In the genomic region with DNA sequence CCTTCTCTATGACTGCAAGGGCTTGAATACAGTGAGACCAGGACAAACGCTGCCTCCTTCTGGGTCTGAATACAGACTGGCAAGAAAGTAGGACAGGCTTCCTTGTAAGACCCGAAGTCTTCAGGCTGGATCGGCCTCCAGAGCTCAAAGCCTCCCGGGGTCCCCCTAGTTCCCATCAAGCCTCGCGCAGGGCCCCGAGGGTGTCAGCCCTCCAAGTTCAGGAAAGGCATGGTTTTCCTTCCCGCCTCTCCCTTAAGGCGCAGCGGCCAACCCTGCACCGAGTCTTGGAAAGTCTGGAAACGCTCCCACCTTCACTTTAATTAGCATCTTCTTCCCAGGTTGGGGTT, we compare ENCODE assay signal across 8 mouse cellular contexts. TPM values are rescaled to one million over a fixed set of nuclear protein-coding genes. Genes with fewer than 3 reads are reported as not detected.
A peak's percentile ranks its signal among the peaks of the same experiment; 100 is the strongest.
DNase-seq lines count a peak whose midpoint lies in the region; ATAC-seq and TF ChIP-seq lines count a peak whose summit lies in the region.

No protein-coding gene starts in this region.

- peak overlapping the region; percentile 94 for H3K27ac ChIP-seq in liver, adult 2 months (replicated peaks; ENCODE audit: insufficient read depth, low read depth, low read length)
- peak overlapping the region; percentile 70 for H3K27ac ChIP-seq in embryonic facial prominence, embryonic 11.5 days (replicated peaks; ENCODE audit: low read depth, low read length)
- peak overlapping the region; percentile 94 for H3K27ac ChIP-seq in hindbrain, embryonic 16.5 days (ENCODE audit: low read depth, low read length)
- peak overlapping the region; percentile 90 for H3K27ac ChIP-seq in midbrain, embryonic 16.5 days (ENCODE audit: low read length)

- peak overlapping the region; percentile 78 for H3K4me3 ChIP-seq in liver, adult 2 months (ENCODE audit: insufficient read depth, low read depth, low read length)
- H3K4me3 ChIP-seq in embryonic facial prominence, embryonic 11.5 days (ENCODE audit: low read depth, low read length), result peak overlapping the region; percentile 70
- H3K4me3 ChIP-seq in hindbrain, embryonic 16.5 days (ENCODE audit: low read length), result peak overlapping the region; percentile 76
- H3K4me3 ChIP-seq in midbrain, embryonic 16.5 days (ENCODE audit: low read depth, low read length), result peak overlapping the region; percentile 85

- peaks cover 14% of the 10 kb centered on the region; the same call in 1 of the 2 replicates for H3K36me3 ChIP-seq in liver, adult 2 months (ENCODE audit: control insufficient read depth, insufficient read depth, low read length)
- H3K36me3 ChIP-seq in embryonic facial prominence, embryonic 11.5 days (replicated peaks; ENCODE audit: control insufficient read depth, insufficient read depth, low read depth, low read length), result peaks cover under 1% of the 10 kb centered on the region
- peaks cover 9% of the 10 kb centered on the region for H3K36me3 ChIP-seq in hindbrain, embryonic 16.5 days (ENCODE audit: control insufficient read depth, insufficient read depth, low read length)
- peaks cover 5% of the 10 kb centered on the region; the same call in 1 of the 2 replicates for H3K36me3 ChIP-seq in midbrain, embryonic 16.5 days (ENCODE audit: control insufficient read depth, insufficient read depth, low read length)

- H3K27me3 ChIP-seq in liver, adult 2 months (ENCODE audit: control insufficient read depth, insufficient read depth, low read length), result no peaks in the 10 kb centered on the region
- H3K27me3 ChIP-seq in embryonic facial prominence, embryonic 11.5 days (ENCODE audit: control insufficient read depth, insufficient read depth, low read length), result no peaks in the 10 kb centered on the region
- no peaks in the 10 kb centered on the region for H3K27me3 ChIP-seq in hindbrain, embryonic 16.5 days (replicated peaks; ENCODE audit: control insufficient read depth, insufficient read depth, low read length)
- no peaks in the 10 kb centered on the region for H3K27me3 ChIP-seq in midbrain, embryonic 16.5 days (ENCODE audit: control insufficient read depth, insufficient read depth, low read depth, low read length)

- TF ChIP-seq POLR2A in liver, adult 2 months (IDR thresholded peaks at IDR 0.05; ENCODE audit: extremely low read depth, insufficient read depth, low read length), result no peak

- peaks cover 14% of the 10 kb centered on the region; the same call in 1 of the 2 replicates for H3K79me2 ChIP-seq in liver, adult 2 months (ENCODE audit: control insufficient read depth, insufficient read depth, low read length)

- TF ChIP-seq CTCF in liver, adult 2 months (IDR thresholded peaks at IDR 0.05; ENCODE audit: low read depth, low read length), result no peak

- DNase-seq in liver, adult 2 months (ENCODE audit: extremely low read depth, low read depth, low spot score), result no peak
- DNase-seq in liver, result no peak
- peak; percentile 62 for DNase-seq in embryonic facial prominence, embryonic 11.5 days (ENCODE audit: low spot score)
- DNase-seq in urinary bladder, adult 18-20 months (ENCODE audit: low spot score in 2 of 2), result no peak
- no peak for DNase-seq in thymus, postnatal 4 days

- WGBS in liver, adult 2 months, result 0% methylated on average over 12 of the region's 12 CpGs
- WGBS in embryonic facial prominence, embryonic 11.5 days, result 0% methylated on average over 12 of the region's 12 CpGs
- WGBS in hindbrain, embryonic 16.5 days, result under 1% methylated on average over 12 of the region's 12 CpGs
- WGBS in midbrain, embryonic 16.5 days, result 0% methylated on average over 12 of the region's 12 CpGs

- peak; percentile 49; the same call in 1 of the 2 replicates for ATAC-seq in embryonic facial prominence, embryonic 11.5 days (replicated peaks; ENCODE audit: insufficient number of reproducible peaks, low FRiP score, low TSS enrichment, low read depth)
- ATAC-seq in hindbrain, embryonic 16.5 days, result peak; percentile 67
- peak; percentile 81 for ATAC-seq in midbrain, embryonic 16.5 days
- ATAC-seq in CD4-positive, CD25-positive, alpha-beta regulatory T cell, adult 4 months, result no peak

- no peaks in the 10 kb centered on the region for H3K9me3 ChIP-seq in embryonic facial prominence, embryonic 11.5 days (replicated peaks; ENCODE audit: control insufficient read depth, low read length)
- no peaks in the 10 kb centered on the region for H3K9me3 ChIP-seq in hindbrain, embryonic 16.5 days (ENCODE audit: control insufficient read depth, low read length)
- no peaks in the 10 kb centered on the region for H3K9me3 ChIP-seq in midbrain, embryonic 16.5 days (replicated peaks; ENCODE audit: control insufficient read depth, low read length, poor library complexity, severe bottlenecking)

- peaks cover 5% of the 10 kb centered on the region for H3K4me1 ChIP-seq in liver, adult 2 months (ENCODE audit: control insufficient read depth, insufficient read depth, low read length)
- H3K4me1 ChIP-seq in embryonic facial prominence, embryonic 11.5 days (ENCODE audit: control insufficient read depth, insufficient read depth, low read length), result no peaks in the 10 kb centered on the region
- peaks cover 16% of the 10 kb centered on the region for H3K4me1 ChIP-seq in hindbrain, embryonic 16.5 days (ENCODE audit: control insufficient read depth, insufficient read depth, low read depth, low read length)
- peaks cover 19% of the 10 kb centered on the region for H3K4me1 ChIP-seq in midbrain, embryonic 16.5 days (ENCODE audit: control insufficient read depth, insufficient read depth, low read length)

- H3K9ac ChIP-seq in liver, adult 2 months (ENCODE audit: low read depth, low read length), result peak overlapping the region; percentile 89
- H3K9ac ChIP-seq in embryonic facial prominence, embryonic 11.5 days (replicated peaks; ENCODE audit: low read length), result peak overlapping the region; percentile 78
- peak overlapping the region; percentile 85 for H3K9ac ChIP-seq in hindbrain, embryonic 16.5 days (ENCODE audit: low read depth, low read length)
- H3K9ac ChIP-seq in midbrain, embryonic 16.5 days (ENCODE audit: low read depth, low read length), result peak overlapping the region; percentile 85

- peak overlapping the region; percentile 74 for H3K4me2 ChIP-seq in embryonic facial prominence, embryonic 11.5 days (ENCODE audit: low read depth, low read length)
- H3K4me2 ChIP-seq in hindbrain, embryonic 16.5 days (ENCODE audit: low read length), result peak overlapping the region; percentile 97
- peak overlapping the region; percentile 83 for H3K4me2 ChIP-seq in midbrain, embryonic 16.5 days (ENCODE audit: low read length)

RNA-seq across cellular contexts. Expression of gene Gmpr2, which starts 0.3 kb away (rescaled TPM):
- 13.1 and 14.9 TPM in 2 replicates for total RNA-seq in liver, adult 2 months (2014; rRNA removed)
- polyA plus RNA-seq in liver, adult 2 months (2012; rRNA removed), result 9.9 and 11.6 TPM in 2 replicates
- 60.7 and 67.7 TPM in 2 replicates for polyA plus RNA-seq in embryonic facial prominence, embryonic 11.5 days (2014; fragmentation: Nextera tagmentation; extraction: Ambion mirVana)
- 48.6 and 50.4 TPM in 2 replicates for polyA plus RNA-seq in hindbrain, embryonic 16.5 days (2015; fragmentation: Nextera tagmentation; extraction: Ambion mirVana)
- polyA plus RNA-seq in midbrain, embryonic 16.5 days (2015; fragmentation: Nextera tagmentation; extraction: Ambion mirVana), result 52.5 and 52.7 TPM in 2 replicates
- 10 to 100 TPM; 29.8 to 34.1 TPM for polyA plus RNA-seq in CD4-positive, CD25-positive, alpha-beta regulatory T cell, adult 4 months (2017; shearing (Covaris generic))

RNA-seq across cellular contexts. Expression of gene Nedd8, which starts 0.5 kb away (rescaled TPM):
- 94.7 and 99.4 TPM in 2 replicates for total RNA-seq in liver, adult 2 months (2014; rRNA removed)
- polyA plus RNA-seq in liver, adult 2 months (2012; rRNA removed), result 209 and 225 TPM in 2 replicates
- polyA plus RNA-seq in embryonic facial prominence, embryonic 11.5 days (2014; fragmentation: Nextera tagmentation; extraction: Ambion mirVana), result 622 and 636 TPM in 2 replicates
- polyA plus RNA-seq in hindbrain, embryonic 16.5 days (2015; fragmentation: Nextera tagmentation; extraction: Ambion mirVana), result 567 and 599 TPM in 2 replicates
- polyA plus RNA-seq in midbrain, embryonic 16.5 days (2015; fragmentation: Nextera tagmentation; extraction: Ambion mirVana), result 532 and 551 TPM in 2 replicates
- 100 to 1,000 TPM; 338 to 343 TPM for polyA plus RNA-seq in CD4-positive, CD25-positive, alpha-beta regulatory T cell, adult 4 months (2017; shearing (Covaris generic))

RNA-seq across cellular contexts. Expression of gene Tinf2, which starts 10.2 kb away (rescaled TPM):
- total RNA-seq in liver, adult 2 months (2014; rRNA removed), result 7.7 and 8.5 TPM in 2 replicates
- polyA plus RNA-seq in liver, adult 2 months (2012; rRNA removed), result 8.1 and 8.2 TPM in 2 replicates
- 61.3 and 67.7 TPM in 2 replicates for polyA plus RNA-seq in embryonic facial prominence, embryonic 11.5 days (2014; fragmentation: Nextera tagmentation; extraction: Ambion mirVana)
- polyA plus RNA-seq in hindbrain, embryonic 16.5 days (2015; fragmentation: Nextera tagmentation; extraction: Ambion mirVana), result 25.3 and 25.7 TPM in 2 replicates
- 22.5 and 25.8 TPM in 2 replicates for polyA plus RNA-seq in midbrain, embryonic 16.5 days (2015; fragmentation: Nextera tagmentation; extraction: Ambion mirVana)
- polyA plus RNA-seq in CD4-positive, CD25-positive, alpha-beta regulatory T cell, adult 4 months (2017; shearing (Covaris generic)), result 10 to 100 TPM; 26.4 to 29.2 TPM

RNA-seq across cellular contexts. Expression of gene Mdp1, which starts 11.2 kb away (rescaled TPM):
- total RNA-seq in liver, adult 2 months (2014; rRNA removed), result 10.1 and 10.3 TPM in 2 replicates
- 9.8 and 10.5 TPM in 2 replicates for polyA plus RNA-seq in liver, adult 2 months (2012; rRNA removed)
- polyA plus RNA-seq in embryonic facial prominence, embryonic 11.5 days (2014; fragmentation: Nextera tagmentation; extraction: Ambion mirVana), result 62.5 and 63.6 TPM in 2 replicates
- 77.2 and 82.8 TPM in 2 replicates for polyA plus RNA-seq in hindbrain, embryonic 16.5 days (2015; fragmentation: Nextera tagmentation; extraction: Ambion mirVana)
- polyA plus RNA-seq in midbrain, embryonic 16.5 days (2015; fragmentation: Nextera tagmentation; extraction: Ambion mirVana), result 81.0 and 84.6 TPM in 2 replicates
- polyA plus RNA-seq in CD4-positive, CD25-positive, alpha-beta regulatory T cell, adult 4 months (2017; shearing (Covaris generic)), result 100 to 1,000 TPM in 1 of 2 experiments, 10 to 100 TPM in 1; 92.4 to 106 TPM

RNA-seq across cellular contexts. Expression of gene Tssk4, which starts 21.5 kb away (rescaled TPM):
- 0.09 and 0.47 TPM in 2 replicates for total RNA-seq in liver, adult 2 months (2014; rRNA removed)
- 0.18 and 0.24 TPM in 2 replicates for polyA plus RNA-seq in liver, adult 2 months (2012; rRNA removed)
- 0.38 and 0.84 TPM in 2 replicates for polyA plus RNA-seq in embryonic facial prominence, embryonic 11.5 days (2014; fragmentation: Nextera tagmentation; extraction: Ambion mirVana)
- 0.32 and 0.53 TPM in 2 replicates for polyA plus RNA-seq in hindbrain, embryonic 16.5 days (2015; fragmentation: Nextera tagmentation; extraction: Ambion mirVana)
- polyA plus RNA-seq in midbrain, embryonic 16.5 days (2015; fragmentation: Nextera tagmentation; extraction: Ambion mirVana), result 0.20 and 0.28 TPM in 2 replicates
- polyA plus RNA-seq in CD4-positive, CD25-positive, alpha-beta regulatory T cell, adult 4 months (2017; shearing (Covaris generic)), result 1 to 10 TPM in 1 of 2 experiments, under 1 TPM in 1; 0.69 to 1.3 TPM
